Mouse (Mus musculus) G1E (cell line): ENCODE measurements at regions not wholly inside any gene's neighbourhood (a gene's known extent, or its start where the extent isn't known, plus 50 kb on each side); places are given as distances from the start of the nearest gene placed in this dataset.

ENCODE experiments used
- ATAC-seq: 2 replicates; pipeline ENCODE4 v1.8.0; 2016; ENCODE audit warnings: mild to moderate bottlenecking; ENCODE audit not compliant: insufficient number of reproducible peaks, poor library complexity, low FRiP score, severe bottlenecking; ENCODE audit errors: extremely low read depth
- DNase-seq: peaks from one replicate; pipeline ENCODE4 v3.0.0; 2012; ENCODE audit warnings: low spot score
- H3K27me3 ChIP-seq: 2 replicates; pipeline ENCODE4 v1.6.1; 2012; ENCODE audit warnings: mild to moderate bottlenecking, low read length, inconsistent platforms; ENCODE audit not compliant: insufficient read depth
- H3K36me3 ChIP-seq: replicated peaks from 2 replicates; pipeline ENCODE3; 2012; ENCODE audit warnings: mild to moderate bottlenecking, inconsistent platforms
- H3K4me1 ChIP-seq: 2 replicates; pipeline ENCODE4 v1.6.1; 2012; ENCODE audit warnings: low read depth, low read length, inconsistent platforms, mixed read lengths; ENCODE audit not compliant: insufficient read depth
- H3K4me3 ChIP-seq: 2 replicates; pipeline ENCODE4 v1.5.1; 2012; ENCODE audit warnings: low read depth, mild to moderate bottlenecking, inconsistent platforms, low read length, moderate library complexity, mixed read lengths
- H3K9me3 ChIP-seq: replicated peaks from 2 replicates; pipeline ENCODE4 v1.6.1; 2012; ENCODE audit warnings: inconsistent platforms
- CTCF ChIP-seq: IDR thresholded peaks from 2 replicates; pipeline ENCODE4 v1.5.1; 2012; ENCODE audit warnings: low read depth, low read length, inconsistent platforms, mixed read lengths
- GATA1 ChIP-seq: IDR thresholded peaks from 2 replicates; pipeline ENCODE4 v1.6.1; 2012; ENCODE audit warnings: borderline replicate concordance, low read length, inconsistent platforms, mixed read lengths
- GATA2 ChIP-seq: IDR thresholded peaks from 2 replicates; pipeline ENCODE4 v1.6.1; 2012; ENCODE audit warnings: low read depth, low read length, inconsistent platforms, borderline replicate concordance
- POLR2AphosphoS5 ChIP-seq: IDR thresholded peaks from 2 replicates; pipeline ENCODE4 v1.6.1; 2012; ENCODE audit warnings: low read depth, low read length, inconsistent platforms; ENCODE audit not compliant: insufficient replicate concordance
- TAL1 ChIP-seq: conservative IDR thresholded peaks from 2 replicates; pipeline ENCODE4 v1.6.1; 2012; ENCODE audit warnings: low read depth, low read length, inconsistent platforms, mixed read lengths

GRCm38 (mm10) chr1:55884576-55884975, 478.9 kb downstream of the Plcl1 start:
- DNase-seq: no peak
- no peak for ATAC-seq
- H3K4me1 ChIP-seq: no peaks in the 10 kb centered on the region
- TF ChIP-seq GATA1: no peak
- TF ChIP-seq CTCF: no peak
- TF ChIP-seq POLR2AphosphoS5: no peak
- TF ChIP-seq GATA2: no peak
- no peak for TF ChIP-seq TAL1
- peaks cover 19% of the 10 kb centered on the region for H3K9me3 ChIP-seq
- no peaks in the 10 kb centered on the region for H3K27me3 ChIP-seq
- H3K36me3 ChIP-seq: no peaks in the 10 kb centered on the region
- no peak overlapping the region for H3K4me3 ChIP-seq

DNA sequence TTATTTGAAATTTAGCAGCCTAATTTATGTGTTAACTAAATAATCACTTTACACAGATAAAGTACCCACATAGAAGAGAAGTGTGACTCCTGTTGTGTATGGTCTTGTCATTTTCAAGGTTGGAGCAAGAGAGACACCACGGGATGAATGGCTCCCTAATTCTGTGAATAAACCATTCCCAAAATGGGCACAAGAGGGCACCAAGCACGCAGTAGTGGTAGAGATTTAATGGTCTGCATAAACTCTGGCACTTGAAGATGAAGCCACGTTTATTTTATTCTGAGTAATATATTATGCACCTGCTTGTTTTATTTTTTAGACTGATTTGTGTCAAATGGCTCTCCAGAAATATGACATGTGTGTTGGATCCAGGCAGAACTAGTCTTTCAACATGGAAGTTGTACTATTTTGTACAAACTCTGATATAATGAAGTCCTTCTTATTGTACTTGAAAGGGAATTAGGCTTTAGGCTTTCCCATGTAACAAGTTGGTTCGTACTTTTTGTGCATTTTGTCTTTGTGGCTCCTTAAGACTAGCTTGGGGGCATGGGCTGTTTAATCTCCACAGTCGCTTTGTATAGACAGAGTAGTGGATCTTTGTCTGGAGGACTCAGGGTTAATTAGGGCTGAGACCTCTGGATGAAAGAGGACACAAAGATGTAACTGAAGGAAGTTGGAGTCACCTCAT, 480.8 kb downstream of the Plcl1 start:
- no peak for ATAC-seq

DNA sequence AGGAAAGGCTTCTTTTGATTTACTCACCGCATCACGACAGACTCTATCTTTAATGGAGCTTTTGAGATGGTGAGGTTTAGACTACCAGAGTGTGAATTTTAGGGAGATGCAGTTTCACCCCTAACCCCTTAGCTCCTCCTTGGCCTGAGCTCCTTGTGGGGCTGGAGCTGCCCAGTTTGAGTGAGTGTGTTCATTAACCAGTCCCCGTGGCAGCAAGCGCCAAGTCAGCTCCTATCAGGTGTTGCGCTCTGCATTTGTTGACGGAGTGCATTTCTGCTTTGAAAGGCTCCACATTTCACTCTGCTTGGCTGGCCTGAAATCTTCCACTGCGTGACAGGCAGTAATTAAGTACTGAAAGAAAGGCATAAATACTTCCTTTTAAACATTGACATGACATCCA, 481.7 kb downstream of the Plcl1 start:
- Histone ChIP-seq H3K27me3 (no peaks in the 10 kb centered on the region), H3K36me3 (no peaks in the 10 kb centered on the region), H3K4me1 (no peaks in the 10 kb centered on the region), H3K4me3 (no peak overlapping the region), H3K9me3 (peaks cover 21% of the 10 kb centered on the region)
- no peak for TF ChIP-seq CTCF
- TF ChIP-seq GATA2: no peak
- TF ChIP-seq GATA1: no peak
- no peak for TF ChIP-seq POLR2AphosphoS5
- no peak for TF ChIP-seq TAL1
- no peak for DNase-seq
- ATAC-seq: no peak; the same call in 1 of the 2 replicates

More for the DNA sequence above, 480.8 kb downstream of the Plcl1 start:
- Histone ChIP-seq H3K9me3 (peaks cover 25% of the 10 kb centered on the region), H3K36me3 (no peaks in the 10 kb centered on the region), H3K4me3 (no peak overlapping the region), H3K27me3 (no peaks in the 10 kb centered on the region), H3K4me1 (no peaks in the 10 kb centered on the region)
- no peak for DNase-seq
- no peak for TF ChIP-seq CTCF
- no peak for TF ChIP-seq GATA2
- no peak for TF ChIP-seq GATA1
- TF ChIP-seq TAL1: no peak
- TF ChIP-seq POLR2AphosphoS5: no peak

GRCm38 (mm10) chr1:55888711-55889366, 483.1 kb downstream of the Plcl1 start:
- ATAC-seq: no peak
- no peak for DNase-seq
- TF ChIP-seq GATA2: no peak
- TF ChIP-seq GATA1: no peak
- TF ChIP-seq POLR2AphosphoS5: no peak
- TF ChIP-seq TAL1: no peak
- H3K4me1 ChIP-seq: no peaks in the 10 kb centered on the region
- no peaks in the 10 kb centered on the region for H3K36me3 ChIP-seq
- no peaks in the 10 kb centered on the region for H3K27me3 ChIP-seq
- no peak overlapping the region for H3K4me3 ChIP-seq
- H3K9me3 ChIP-seq: peaks cover 26% of the 10 kb centered on the region

DNA sequence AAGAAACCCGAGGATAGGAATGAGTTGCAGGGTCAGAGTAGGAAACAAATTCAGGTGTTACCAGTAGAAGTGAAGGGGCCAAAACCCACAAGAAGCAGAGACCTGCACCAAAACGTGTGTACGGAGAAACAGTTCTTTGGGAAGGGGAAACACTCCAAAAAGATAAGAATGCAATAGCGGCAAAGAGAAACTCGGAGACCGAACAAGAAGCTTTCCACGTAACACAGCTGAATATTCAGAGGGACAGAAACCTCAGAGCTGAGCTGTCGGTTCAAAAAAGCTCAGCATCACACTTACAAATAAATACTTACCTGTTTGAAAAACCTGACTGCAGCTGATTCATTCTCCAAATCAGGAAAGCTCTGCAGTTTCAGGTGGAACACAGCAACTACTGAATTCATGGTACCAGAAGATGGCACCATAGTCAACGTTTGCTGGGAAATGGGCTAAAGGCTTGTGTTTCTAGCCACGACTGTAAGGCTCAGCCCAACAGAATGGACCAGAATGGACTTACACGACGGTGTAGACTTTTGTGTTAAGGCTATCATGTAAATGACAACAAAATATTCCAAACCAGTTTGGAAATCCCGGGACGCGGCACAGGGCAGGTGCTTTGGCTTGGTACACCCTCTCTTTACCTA, 484.9 kb downstream of the Plcl1 start:
- no peak for TF ChIP-seq GATA1
- no peak for TF ChIP-seq POLR2AphosphoS5
- TF ChIP-seq CTCF: no peak
- TF ChIP-seq TAL1: no peak
- TF ChIP-seq GATA2: no peak
- Histone ChIP-seq H3K9me3 (peaks cover 26% of the 10 kb centered on the region), H3K36me3 (no peaks in the 10 kb centered on the region), H3K4me3 (no peak overlapping the region), H3K4me1 (no peaks in the 10 kb centered on the region), H3K27me3 (no peaks in the 10 kb centered on the region)
- ATAC-seq (no peak), DNase-seq (no peak)

GRCm38 (mm10) chr1:55891894-55892293, 486.2 kb downstream of the Plcl1 start:
- TF ChIP-seq POLR2AphosphoS5 (no peak), GATA1 (no peak), CTCF (no peak), GATA2 (no peak), TAL1 (no peak)
- no peak overlapping the region for H3K4me3 ChIP-seq
- H3K36me3 ChIP-seq: no peaks in the 10 kb centered on the region
- H3K4me1 ChIP-seq: no peaks in the 10 kb centered on the region
- no peaks in the 10 kb centered on the region for H3K27me3 ChIP-seq
- no peak for ATAC-seq
- H3K9me3 ChIP-seq: peaks cover 26% of the 10 kb centered on the region
- DNase-seq: no peak
